Mouse (Mus musculus) heart, embryonic 14.5 days (tissue): ENCODE measurements around the gene Grap2. TPM values are rescaled to one million over a fixed set of nuclear protein-coding genes. Genes with fewer than 3 reads are reported as not detected.
"Not testable (repeated sequence)": the region's sequence is repeated elsewhere in the genome, so short reads cannot be mapped to it uniquely, and the experiment has no call there.

Source experiments
- ATAC-seq: fragments of 200-750 bp; cut with Nextera tagmentation; 2 replicates; pipeline ENCODE4 v1.8.0; 2017; ENCODE audit warnings: low read depth, moderate TSS enrichment; ENCODE audit not compliant: insufficient number of reproducible peaks, insufficient read depth, low FRiP score
- H3K27ac ChIP-seq, 2 experiments: fragments of 200-500 bp in 1 of 2; fragments of 300-500 bp in 1 of 2; sonication (generic) in 1 of 2; replicated peaks in 1 of 2; 2 replicates each; pipeline ENCODE4 v1.5.1; 2012 to 2014; ENCODE audit warnings: low read depth in 2 of 2, low read length in 2 of 2, control low read depth in 1 of 2, mild to moderate bottlenecking in 1 of 2, mixed read lengths in 1 of 2; ENCODE audit not compliant: control insufficient read depth in 1 of 2, insufficient read depth in 1 of 2
- H3K27me3 ChIP-seq: fragments of 300-500 bp; sonication (generic); 2 replicates; pipeline ENCODE4 v1.6.1; 2014; ENCODE audit warnings: mild to moderate bottlenecking, low read length, control low read depth; ENCODE audit not compliant: control insufficient read depth, insufficient read depth
- H3K36me3 ChIP-seq: fragments of 300-500 bp; sonication (generic); 2 replicates; pipeline ENCODE4 v1.6.1; 2014; ENCODE audit warnings: mild to moderate bottlenecking, control low read depth, low read length, mixed read lengths; ENCODE audit not compliant: control insufficient read depth, insufficient read depth
- H3K4me1 ChIP-seq, 2 experiments: fragments of 200-500 bp in 1 of 2; fragments of 300-500 bp in 1 of 2; sonication (generic) in 1 of 2; 2 replicates each; pipeline ENCODE4 v1.6.1; 2012 to 2014; ENCODE audit warnings: low read length in 2 of 2, control low read depth in 1 of 2, mixed read lengths in 1 of 2; ENCODE audit not compliant: control insufficient read depth in 2 of 2, insufficient read depth in 2 of 2
- H3K4me2 ChIP-seq: fragments of 300-500 bp; sonication (generic); 2 replicates; pipeline ENCODE4 v1.6.1; 2014; ENCODE audit warnings: mild to moderate bottlenecking, low read length
- H3K4me3 ChIP-seq, 2 experiments: fragments of 200-500 bp in 1 of 2; fragments of 300-500 bp in 1 of 2; sonication (generic) in 1 of 2; 2 replicates each; pipeline ENCODE4 v1.5.1; 2012 to 2014; ENCODE audit warnings: low read length in 2 of 2, mild to moderate bottlenecking in 2 of 2, control low read depth in 1 of 2, low read depth in 1 of 2, moderate library complexity in 1 of 2; ENCODE audit not compliant: control insufficient read depth in 1 of 2, insufficient read depth in 1 of 2
- H3K9ac ChIP-seq: fragments of 300-500 bp; sonication (generic); 2 replicates; pipeline ENCODE4 v1.6.1; 2014; ENCODE audit warnings: mild to moderate bottlenecking, low read length
- H3K9me3 ChIP-seq: fragments of 300-500 bp; sonication (generic); 2 replicates; pipeline ENCODE4 v1.6.1; 2016; ENCODE audit warnings: low read length, control low read depth; ENCODE audit not compliant: control insufficient read depth
- WGBS: fragments of 180-500 bp; shearing (Covaris S2); extraction: QIAGEN DNeasy Blood & Tissue Kit; methylation state at CpG from one replicate; pipeline ENCODE4 v1.1.7; 2014; 5-methylcytosine and 5-hydroxymethylcytosine counted together
- polyA plus RNA-seq: library from polyadenylated mRNA; unstranded; fragments of >200 nt; fragmentation: Nextera tagmentation; extraction: Ambion mirVana; gene quantifications from 2 replicates; pipeline ENCODE4 v1.2.1, GENCODE M21; 2014

Grap2 gene
- polyA plus RNA-seq, 1 experiment from 2014 or later, result 2.4 TPM

DNA sequence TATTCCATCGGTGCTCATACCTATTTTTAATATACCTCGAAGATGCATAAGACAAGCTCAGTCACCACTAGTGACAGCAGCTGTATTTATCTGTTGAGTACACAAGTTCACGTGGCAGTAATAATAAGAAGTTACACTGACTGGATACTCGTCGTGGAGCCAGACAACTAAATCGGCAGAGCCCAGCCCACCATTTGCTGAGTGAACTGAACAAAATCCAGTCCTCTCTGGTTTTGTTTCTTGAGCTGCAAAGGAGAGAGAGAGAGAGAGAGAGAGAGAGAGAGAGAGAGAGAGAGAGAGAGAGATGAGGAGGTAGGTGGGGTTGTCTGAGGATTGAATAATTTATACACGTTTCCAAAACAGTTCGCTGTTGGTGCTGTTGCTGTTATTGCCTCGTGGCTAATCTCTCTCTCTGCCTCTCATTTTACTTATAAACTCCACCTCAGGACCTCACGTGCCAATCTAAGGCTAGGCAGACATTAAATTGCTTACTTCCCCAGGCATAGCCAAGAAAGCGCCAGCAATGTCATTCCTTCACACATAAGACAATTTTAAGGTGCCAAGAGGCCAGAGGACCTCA, 4.1 kb downstream of the Grap2 start:
- H3K4me2 ChIP-seq, result no peak overlapping the region
- H3K9ac ChIP-seq, result no peak overlapping the region
- H3K4me3 ChIP-seq, result no peak overlapping the region
- no peak overlapping the region for H3K27ac ChIP-seq
- ATAC-seq, result no peak
- WGBS, result 78% methylated on average over 11 of the region's 11 CpGs
- no peaks in the 10 kb centered on the region for H3K9me3 ChIP-seq
- peaks cover 60% of the 10 kb centered on the region for H3K27me3 ChIP-seq
- H3K36me3 ChIP-seq, result no peaks in the 10 kb centered on the region
- peaks cover 3 to 8% of the 10 kb centered on the region in 2 experiments; a peak in 3 of 4 replicates for H3K4me1 ChIP-seq

DNA sequence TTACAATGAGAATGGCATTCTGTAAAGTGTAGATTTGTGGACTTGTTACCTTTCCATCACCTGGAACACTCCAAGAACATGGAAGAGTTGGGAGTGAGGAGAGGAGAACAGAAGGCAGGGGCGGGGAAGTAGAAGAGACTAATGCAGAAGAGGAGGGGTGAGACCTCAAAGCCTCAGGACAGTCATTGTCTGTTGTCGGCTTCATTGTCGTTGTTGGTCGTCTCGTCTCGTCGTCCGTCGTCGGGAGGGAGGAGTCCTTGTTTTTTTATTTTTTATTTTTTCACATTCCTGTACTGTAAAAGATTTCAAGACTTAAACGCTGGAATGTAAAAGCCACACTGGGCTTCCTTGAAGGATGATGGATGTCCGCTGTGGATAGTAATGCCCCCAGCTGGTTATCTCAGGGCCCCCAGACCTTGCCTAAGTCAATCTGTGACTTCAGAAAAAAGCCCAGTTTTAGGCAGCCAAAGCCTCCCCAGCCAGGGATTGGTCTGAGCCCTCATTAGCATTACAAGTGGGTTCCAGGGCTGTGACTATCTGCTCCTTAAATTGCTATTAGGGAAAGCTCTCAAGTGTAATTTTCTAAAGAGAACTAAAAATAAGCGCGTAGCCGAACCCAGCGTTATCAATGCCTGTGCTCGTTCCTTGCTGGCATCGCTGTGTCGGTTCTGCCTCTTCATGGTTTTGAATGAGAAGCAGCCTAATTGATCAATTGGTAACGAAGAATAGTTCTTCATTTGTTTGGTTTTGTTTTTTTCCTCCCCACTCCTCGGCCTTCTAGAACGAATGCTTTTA, 5.0 kb downstream of the Grap2 start:
- no peak overlapping the region for H3K27ac ChIP-seq
- peaks cover 67% of the 10 kb centered on the region for H3K27me3 ChIP-seq
- H3K9ac ChIP-seq, result peak overlapping the region; percentile 8; the same call in 1 of the 2 replicates
- H3K4me1 ChIP-seq, result peaks cover 3 to 8% of the 10 kb centered on the region in 2 experiments; a peak in 3 of 4 replicates
- H3K4me2 ChIP-seq, result peak overlapping the region; percentile 54
- no peaks in the 10 kb centered on the region for H3K36me3 ChIP-seq
- WGBS, result 11% methylated on average over 22 of the region's 22 CpGs
- H3K4me3 ChIP-seq, result peak overlapping the region in 1 of 2 experiments; percentile 9; a peak in 1 of 4 replicates
- ATAC-seq, result no peak
- H3K9me3 ChIP-seq, result no peaks in the 10 kb centered on the region

DNA sequence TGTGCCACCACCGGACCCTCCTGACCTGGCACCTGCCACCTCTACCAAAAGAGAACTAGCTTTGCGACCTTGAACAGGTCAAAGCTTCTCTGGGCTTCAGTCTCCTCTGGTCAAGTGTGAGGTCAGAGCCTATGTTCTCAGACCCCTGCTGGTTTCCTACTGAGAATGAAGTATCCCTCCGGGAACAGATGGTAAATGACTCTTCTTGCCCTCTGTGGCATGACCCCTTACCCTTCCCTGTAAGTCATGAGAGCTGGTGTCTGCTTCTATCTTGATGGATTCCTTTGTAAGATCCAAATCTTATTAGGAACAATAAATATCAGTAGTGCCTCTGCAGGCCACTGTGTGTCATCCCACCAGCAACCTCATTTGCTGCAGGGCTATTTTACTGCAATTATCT, 6.7 kb downstream of the Grap2 start:
- no peak for ATAC-seq
- no peak overlapping the region for H3K9ac ChIP-seq
- H3K4me3 ChIP-seq, result no peak overlapping the region
- peaks cover 57% of the 10 kb centered on the region for H3K27me3 ChIP-seq
- H3K27ac ChIP-seq, result no peak overlapping the region
- 64% methylated on average over 3 of the region's 3 CpGs for WGBS
- no peaks in the 10 kb centered on the region for H3K9me3 ChIP-seq
- peaks cover 3 to 8% of the 10 kb centered on the region in 2 experiments; a peak in 3 of 4 replicates for H3K4me1 ChIP-seq
- no peaks in the 10 kb centered on the region for H3K36me3 ChIP-seq
- H3K4me2 ChIP-seq, result no peak overlapping the region

DNA sequence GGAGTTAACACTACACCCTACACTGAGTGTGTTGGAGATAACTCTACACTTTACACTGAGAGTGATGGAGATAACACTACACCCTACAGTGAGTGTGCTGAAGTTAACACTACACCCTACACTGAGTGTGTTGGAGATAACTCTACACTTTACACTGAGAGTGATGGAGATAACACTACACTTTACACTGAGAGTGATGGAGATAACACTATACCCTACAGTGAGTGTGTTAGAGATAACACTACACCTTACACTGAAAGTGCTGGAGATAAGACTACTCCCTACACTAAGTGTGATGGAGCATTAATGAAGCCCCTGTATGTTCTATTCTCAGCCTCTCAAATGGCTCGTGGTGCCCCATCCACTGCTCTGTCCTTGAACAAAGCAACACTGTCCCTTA, 8.2 kb downstream of the Grap2 start:
- not testable (repeated sequence) for H3K4me3 ChIP-seq, H3K4me2 ChIP-seq, H3K4me1 ChIP-seq, H3K9me3 ChIP-seq, H3K9ac ChIP-seq, H3K27ac ChIP-seq, H3K36me3 ChIP-seq, ATAC-seq
- WGBS, result 59% methylated on average over 1 of the region's 1 CpGs
- peaks cover 52% of the 10 kb centered on the region for H3K27me3 ChIP-seq

DNA sequence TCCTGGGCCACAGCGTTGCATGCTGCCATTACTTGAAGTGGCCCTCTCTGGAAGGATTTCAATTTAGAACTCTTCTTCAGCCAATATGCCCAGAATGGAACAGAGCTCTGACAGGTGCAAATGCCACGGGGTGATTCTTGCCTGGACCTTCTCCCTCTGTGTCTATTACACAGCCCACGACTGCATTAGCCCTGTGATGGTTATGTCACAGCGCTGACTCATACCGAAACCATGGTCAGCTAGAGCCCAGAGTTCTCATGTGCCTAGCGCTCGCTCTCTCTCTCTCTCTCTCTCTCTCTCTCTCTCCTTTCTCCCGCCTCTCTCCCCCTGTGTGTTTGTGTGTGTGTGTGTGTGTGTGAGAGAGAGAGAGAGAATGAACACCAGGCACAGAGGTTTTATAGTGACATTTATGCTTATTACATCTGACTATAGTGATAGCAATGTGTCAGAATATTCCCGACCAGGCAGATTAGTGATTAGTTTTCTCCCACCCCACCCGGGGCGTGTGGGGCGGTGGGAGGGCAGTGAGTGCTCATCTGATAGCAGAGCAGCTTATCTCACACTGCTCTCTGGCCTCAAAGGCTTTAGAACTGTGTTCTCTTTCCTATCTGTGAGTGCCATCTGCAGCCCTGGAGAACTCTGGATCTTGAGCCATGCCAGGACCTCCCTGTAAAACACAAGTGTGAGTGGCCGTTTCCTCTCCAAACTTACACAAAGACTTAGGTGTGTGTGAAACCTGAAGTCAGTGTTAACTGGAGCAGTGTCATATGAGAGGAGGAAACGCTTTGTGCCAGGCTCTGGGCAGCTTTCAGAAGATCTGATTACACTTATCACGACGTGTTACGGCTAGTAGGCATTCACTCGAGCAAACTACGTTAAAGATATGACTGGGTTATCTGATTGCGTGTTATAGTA, 10.4 kb downstream of the Grap2 start:
- no peak overlapping the region for H3K4me3 ChIP-seq
- peak overlapping the region; percentile 21; the same call in 1 of the 2 replicates for H3K4me2 ChIP-seq
- 37% methylated on average over 19 of the region's 20 CpGs for WGBS
- H3K27me3 ChIP-seq, result peaks cover 29% of the 10 kb centered on the region
- no peaks in the 10 kb centered on the region for H3K36me3 ChIP-seq
- H3K9me3 ChIP-seq, result no peaks in the 10 kb centered on the region
- peaks cover 0 to 1% of the 10 kb centered on the region in 2 experiments; a peak in 2 of 4 replicates for H3K4me1 ChIP-seq
- ATAC-seq, result no peak
- no peak overlapping the region for H3K9ac ChIP-seq
- H3K27ac ChIP-seq, result no peak overlapping the region

DNA sequence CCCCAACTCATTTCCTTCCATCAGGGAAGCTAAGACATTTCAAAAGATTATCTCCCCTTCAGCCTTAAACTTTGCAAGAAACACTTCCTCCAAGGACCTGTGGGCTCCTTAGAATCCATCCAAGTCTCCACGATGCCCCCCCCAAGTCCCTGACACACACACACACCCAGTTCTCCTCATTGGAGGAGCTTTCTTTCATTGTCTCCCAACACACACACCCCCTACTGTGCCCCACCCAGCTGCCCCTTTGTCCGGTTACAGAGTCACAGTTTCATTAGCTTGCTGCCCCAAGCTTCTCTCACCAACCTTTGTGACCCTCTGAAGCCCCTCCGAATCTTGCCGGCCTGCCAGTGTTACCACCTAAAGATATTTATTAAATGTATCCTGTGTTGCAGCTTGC, 13.9 kb downstream of the Grap2 start:
- Histone ChIP-seq H3K27ac (no peak overlapping the region), H3K4me2 (no peak overlapping the region), H3K4me1 (peaks cover 0 to 4% of the 10 kb centered on the region in 2 experiments; a peak in 2 of 4 replicates), H3K9me3 (no peaks in the 10 kb centered on the region), H3K4me3 (no peak overlapping the region), H3K27me3 (peaks cover 13% of the 10 kb centered on the region), H3K9ac (no peak overlapping the region), H3K36me3 (no peaks in the 10 kb centered on the region)
- 62% methylated on average over 4 of the region's 4 CpGs for WGBS
- no peak for ATAC-seq

DNA sequence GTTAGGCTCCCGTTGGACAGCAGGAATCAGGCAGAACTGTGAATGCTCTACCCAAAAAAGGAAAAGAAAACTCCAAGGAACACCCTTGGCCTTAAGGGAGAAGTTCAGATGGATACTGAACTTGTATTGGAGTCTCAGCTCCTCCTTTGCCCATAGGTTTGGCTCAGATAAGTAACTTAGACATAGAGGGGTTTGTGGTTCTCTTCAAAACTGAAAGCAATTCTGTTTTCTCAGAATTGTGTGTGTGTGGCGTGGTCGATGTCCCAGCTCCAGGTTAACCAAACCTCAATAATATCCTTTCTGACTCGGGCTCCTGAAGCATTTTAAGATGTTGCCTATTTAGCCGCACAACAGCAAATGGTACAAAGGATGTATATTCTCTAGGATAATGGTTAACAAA, 18.2 kb downstream of the Grap2 start:
- no peaks in the 10 kb centered on the region for H3K9me3 ChIP-seq
- peaks cover 0 to 6% of the 10 kb centered on the region in 2 experiments; a peak in 2 of 4 replicates for H3K4me1 ChIP-seq
- no peaks in the 10 kb centered on the region; the same call in 1 of the 2 replicates for H3K27me3 ChIP-seq
- no peak overlapping the region for H3K27ac ChIP-seq
- no peak overlapping the region for H3K4me2 ChIP-seq
- no peak for ATAC-seq
- H3K36me3 ChIP-seq, result no peaks in the 10 kb centered on the region
- no peak overlapping the region for H3K9ac ChIP-seq
- 83% methylated on average over 5 of the region's 5 CpGs for WGBS
- no peak overlapping the region for H3K4me3 ChIP-seq
